Mouse (Mus musculus) hindbrain, embryonic 12.5 days (tissue): ENCODE measurements around the gene Gmnn. TPM values are rescaled to one million over a fixed set of nuclear protein-coding genes. Genes with fewer than 3 reads are reported as not detected.
A peak's percentile ranks its signal among the peaks of the same experiment; 100 is the strongest.

Source experiments
- ATAC-seq: fragments of 200-750 bp; cut with Nextera tagmentation; 2 replicates; pipeline ENCODE4 v1.8.0; 2017; ENCODE audit warnings: moderate TSS enrichment; ENCODE audit not compliant: low FRiP score
- H3K27ac ChIP-seq: fragments of 300-500 bp; sonication (generic); 2 replicates; pipeline ENCODE4 v1.5.1; 2016; ENCODE audit warnings: mild to moderate bottlenecking
- H3K27me3 ChIP-seq: fragments of 300-500 bp; sonication (generic); 2 replicates; pipeline ENCODE4 v1.6.1; 2016; ENCODE audit warnings: mild to moderate bottlenecking
- H3K36me3 ChIP-seq: fragments of 300-500 bp; sonication (generic); 2 replicates; pipeline ENCODE4 v1.6.1; 2016; ENCODE audit warnings: mild to moderate bottlenecking
- H3K4me1 ChIP-seq: fragments of 300-500 bp; sonication (generic); 2 replicates; pipeline ENCODE4 v1.6.1; 2016
- H3K4me2 ChIP-seq: fragments of 300-500 bp; sonication (generic); replicated peaks from 2 replicates; pipeline ENCODE4 v1.6.1; 2016; ENCODE audit warnings: mild to moderate bottlenecking
- H3K4me3 ChIP-seq: fragments of 300-500 bp; sonication (generic); 2 replicates; pipeline ENCODE4 v1.5.1; 2016; ENCODE audit warnings: mild to moderate bottlenecking
- H3K9ac ChIP-seq: fragments of 300-500 bp; sonication (generic); 2 replicates; pipeline ENCODE4 v1.6.1; 2016; ENCODE audit warnings: mild to moderate bottlenecking, moderate library complexity
- H3K9me3 ChIP-seq: fragments of 300-500 bp; sonication (generic); replicated peaks from 2 replicates; pipeline ENCODE4 v1.6.1; 2016; ENCODE audit warnings: mild to moderate bottlenecking
- WGBS: fragments of 180-500 bp; shearing (Covaris S2); methylation state at CpG from one replicate; pipeline ENCODE4 v1.1.7; 2016; 5-methylcytosine and 5-hydroxymethylcytosine counted together
- polyA plus RNA-seq: library from polyadenylated mRNA; unstranded; fragments of >200 nt; fragmentation: Nextera tagmentation; extraction: Ambion mirVana; gene quantifications from 2 replicates; pipeline ENCODE4 v1.2.1, GENCODE M21; 2016

The Gmnn gene
- 67.6 and 76.3 TPM in 2 replicates for polyA plus RNA-seq

DNA sequence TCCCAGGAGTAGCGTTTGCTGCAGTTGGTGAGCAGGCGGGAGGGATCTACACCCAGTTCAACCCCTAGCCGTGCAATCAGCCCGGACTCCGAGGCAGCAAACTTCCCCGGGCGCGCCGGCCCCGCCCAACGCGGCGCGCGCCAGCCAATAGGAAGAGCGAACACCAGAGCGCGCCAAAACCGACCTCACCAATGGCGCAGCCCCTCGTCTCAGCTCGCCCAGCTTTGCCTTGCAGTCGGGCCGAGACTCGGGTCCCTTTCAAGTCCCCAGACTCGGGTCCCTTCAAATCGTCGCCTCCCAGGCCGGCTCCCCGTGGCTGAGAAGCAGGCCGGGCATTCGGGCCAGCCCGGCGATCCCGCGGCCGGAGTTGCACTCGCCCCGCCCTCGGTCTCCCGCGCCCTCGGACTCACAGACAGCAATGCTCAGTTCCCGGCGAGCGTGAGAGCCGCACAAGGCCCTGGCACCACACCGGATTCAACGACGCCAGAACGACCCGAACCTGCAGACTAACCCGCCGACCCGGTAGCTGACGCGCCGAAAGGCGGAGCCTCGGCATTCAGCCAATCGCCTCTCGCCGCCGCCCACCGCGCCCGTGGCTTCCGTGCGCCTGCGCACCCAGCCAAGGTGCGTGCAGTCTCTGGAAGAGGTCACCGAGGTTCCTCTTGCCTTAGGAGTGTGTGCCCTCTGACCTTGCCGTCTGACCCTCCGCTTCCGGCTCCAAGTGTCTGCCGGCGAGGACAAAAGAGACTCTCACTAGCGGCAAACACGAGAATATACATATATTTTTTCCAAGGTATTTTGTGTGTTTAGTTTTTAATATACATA is at the start of gene Gmnn:
Gene Gmnn, minus strand, starts transcription at position 521 of the 825 bp plus-strand sequence.
- WGBS, result under 1% methylated on average over 79 of the region's 79 CpGs
- Histone ChIP-seq H3K4me1 (peaks cover 10% of the 10 kb centered on the region), H3K27ac (peak within 1 kb of the TSS; percentile 81), H3K9ac (peak within 1 kb of the TSS; percentile 69), H3K36me3 (0 out of 2 replicates have a peak, but pooled peaks cover 6% of the 10 kb centered on the region), H3K4me3 (peak within 1 kb of the TSS; percentile 97), H3K9me3 (no peaks in the 10 kb centered on the region), H3K4me2 (peak within 1 kb of the TSS; percentile 72), H3K27me3 (no peaks in the 10 kb centered on the region)
- peak; percentile 99 for ATAC-seq

DNA sequence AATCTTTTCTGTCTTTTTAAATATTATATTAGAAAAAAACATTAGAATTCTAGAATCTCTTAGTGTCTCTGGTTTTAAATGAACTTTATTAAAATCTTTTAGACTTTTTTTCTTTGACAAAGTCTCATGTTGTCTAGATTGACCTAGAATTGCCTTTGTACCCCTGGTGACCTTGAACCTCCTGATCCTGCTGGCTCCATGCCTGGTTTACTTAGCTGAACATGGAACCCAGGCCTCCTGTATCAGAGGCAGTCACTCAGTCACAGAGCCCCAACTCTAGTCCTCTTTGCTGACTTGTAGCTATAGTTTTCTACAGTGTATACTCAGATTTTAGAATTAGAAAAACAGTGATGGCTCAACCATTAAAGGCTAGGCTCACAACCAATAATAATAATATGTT is 44.4 kb upstream of the Gmnn start:
- no peak for ATAC-seq
- peaks cover 48% of the 10 kb centered on the region for H3K36me3 ChIP-seq
- no peaks in the 10 kb centered on the region for H3K9me3 ChIP-seq
- H3K4me2 ChIP-seq, result no peak overlapping the region
- no peaks in the 10 kb centered on the region for H3K27me3 ChIP-seq
- peaks cover 19% of the 10 kb centered on the region for H3K4me1 ChIP-seq
- no peak overlapping the region for H3K9ac ChIP-seq
- H3K27ac ChIP-seq, result no peak overlapping the region
- H3K4me3 ChIP-seq, result no peak overlapping the region

DNA sequence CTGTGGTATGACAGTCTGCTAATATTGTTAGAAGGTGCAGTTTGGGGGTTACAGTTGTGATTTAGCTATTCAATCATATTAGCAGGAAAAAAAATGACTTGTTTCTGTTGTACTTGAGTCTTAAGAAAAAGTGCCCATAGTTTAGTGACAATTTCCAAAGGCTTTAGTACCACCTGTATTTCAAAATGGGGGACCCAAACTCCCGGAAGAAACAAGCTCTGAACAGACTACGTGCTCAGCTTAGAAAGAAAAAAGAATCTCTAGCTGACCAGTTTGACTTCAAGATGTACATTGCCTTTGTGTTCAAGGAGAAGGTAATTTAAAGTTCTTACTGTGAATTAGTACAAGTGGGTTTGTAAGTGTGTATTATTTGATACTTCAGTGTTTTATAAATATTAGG is 41.5 kb upstream of the Gmnn start:
- peak overlapping the region; percentile 97 for H3K4me3 ChIP-seq
- H3K27ac ChIP-seq, result no peak overlapping the region
- 39% methylated on average over 2 of the region's 2 CpGs for WGBS
- H3K9me3 ChIP-seq, result no peaks in the 10 kb centered on the region
- peaks cover 23% of the 10 kb centered on the region; the same call in 1 of the 2 replicates for H3K36me3 ChIP-seq
- H3K4me2 ChIP-seq, result peak overlapping the region; percentile 73
- H3K27me3 ChIP-seq, result no peaks in the 10 kb centered on the region
- no peak for ATAC-seq
- peak overlapping the region; percentile 97 for H3K9ac ChIP-seq
- H3K4me1 ChIP-seq, result peaks cover 19% of the 10 kb centered on the region

DNA sequence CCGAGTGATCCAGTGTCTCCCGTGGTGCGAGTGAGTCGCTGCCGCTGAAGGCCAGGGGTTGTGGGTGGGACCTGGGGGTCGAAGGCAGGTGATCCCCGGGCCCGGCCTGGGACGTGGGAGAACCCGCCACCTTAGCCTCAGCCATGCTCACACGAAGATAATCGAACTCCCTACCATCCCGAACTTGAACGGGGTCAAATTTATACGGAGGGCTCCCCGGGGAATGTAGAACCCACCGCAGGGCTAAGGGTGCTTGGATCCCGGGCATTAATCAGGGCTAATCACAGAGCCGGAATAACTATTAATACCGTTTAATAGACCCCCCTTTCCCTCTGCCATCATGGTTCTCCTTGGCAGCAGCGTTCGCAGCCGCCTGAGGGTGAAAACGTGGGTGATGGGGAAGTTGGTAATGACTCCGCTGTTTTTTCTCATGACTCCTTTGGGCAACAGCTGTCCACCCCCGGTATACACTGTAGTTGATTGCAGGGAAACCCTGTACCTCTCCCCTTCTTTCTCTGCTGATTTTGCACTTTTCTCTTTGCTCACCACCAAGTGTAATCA is 40.5 kb upstream of the Gmnn start:
- H3K4me3 ChIP-seq, result peak overlapping the region; percentile 97
- 0 out of 2 replicates have a peak, but pooled peaks cover 13% of the 10 kb centered on the region for H3K36me3 ChIP-seq
- H3K9ac ChIP-seq, result peak overlapping the region; percentile 97
- no peaks in the 10 kb centered on the region for H3K9me3 ChIP-seq
- peaks cover 19% of the 10 kb centered on the region for H3K4me1 ChIP-seq
- peak; percentile 9; the same call in 1 of the 2 replicates for ATAC-seq
- no peaks in the 10 kb centered on the region for H3K27me3 ChIP-seq
- under 1% methylated on average over 26 of the region's 26 CpGs for WGBS
- no peak overlapping the region; the same call in 1 of the 2 replicates for H3K27ac ChIP-seq
- H3K4me2 ChIP-seq, result peak overlapping the region; percentile 73

DNA sequence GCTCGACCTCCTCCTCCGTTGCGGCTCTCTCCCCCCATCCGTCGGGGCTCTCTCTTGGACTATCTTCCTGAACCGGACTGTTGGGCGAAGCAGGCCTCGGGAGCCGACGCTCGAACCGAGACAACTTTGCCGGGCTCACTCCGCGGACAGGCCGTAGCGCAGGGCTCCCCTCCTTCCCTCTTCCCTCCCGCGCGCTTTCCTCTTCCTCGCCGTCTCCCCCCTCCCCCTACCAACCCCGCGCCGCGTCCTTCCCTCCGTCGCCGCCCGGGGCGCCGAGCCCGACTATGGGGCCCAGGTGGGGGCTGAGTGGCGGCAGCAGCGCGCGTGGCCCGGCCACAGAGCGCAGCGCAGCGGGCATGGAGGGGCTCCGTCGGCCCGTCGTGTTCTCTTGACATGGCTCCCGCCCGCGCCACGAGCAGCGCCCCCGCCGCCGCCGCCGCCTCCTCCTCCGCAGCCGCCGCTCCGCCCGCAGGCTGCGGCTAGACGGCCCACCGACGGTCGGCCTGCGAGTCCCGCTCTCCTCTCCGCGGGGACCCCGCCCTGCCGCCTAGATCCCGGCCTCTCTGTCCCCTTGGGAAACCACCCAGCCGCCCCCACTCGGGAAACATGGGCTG is 39.7 kb upstream of the Gmnn start, which contains the start of gene BC005537:
Gene BC005537, plus strand, starts transcription at position 350 of the 614 bp plus-strand sequence.
- peaks cover 19% of the 10 kb centered on the region for H3K4me1 ChIP-seq
- H3K27me3 ChIP-seq, result no peaks in the 10 kb centered on the region
- H3K4me2 ChIP-seq, result peak within 1 kb of the TSS; percentile 73
- no peaks in the 10 kb centered on the region for H3K9me3 ChIP-seq
- H3K4me3 ChIP-seq, result peak within 1 kb of the TSS; percentile 97
- 0 out of 2 replicates have a peak, but pooled peaks cover 11% of the 10 kb centered on the region for H3K36me3 ChIP-seq
- under 1% methylated on average over 53 of the region's 74 CpGs for WGBS
- peak within 1 kb of the TSS; percentile 97 for H3K9ac ChIP-seq
- H3K27ac ChIP-seq, result peak within 1 kb of the TSS; percentile 97
- peak; percentile 68; the same call in 1 of the 2 replicates for ATAC-seq

DNA sequence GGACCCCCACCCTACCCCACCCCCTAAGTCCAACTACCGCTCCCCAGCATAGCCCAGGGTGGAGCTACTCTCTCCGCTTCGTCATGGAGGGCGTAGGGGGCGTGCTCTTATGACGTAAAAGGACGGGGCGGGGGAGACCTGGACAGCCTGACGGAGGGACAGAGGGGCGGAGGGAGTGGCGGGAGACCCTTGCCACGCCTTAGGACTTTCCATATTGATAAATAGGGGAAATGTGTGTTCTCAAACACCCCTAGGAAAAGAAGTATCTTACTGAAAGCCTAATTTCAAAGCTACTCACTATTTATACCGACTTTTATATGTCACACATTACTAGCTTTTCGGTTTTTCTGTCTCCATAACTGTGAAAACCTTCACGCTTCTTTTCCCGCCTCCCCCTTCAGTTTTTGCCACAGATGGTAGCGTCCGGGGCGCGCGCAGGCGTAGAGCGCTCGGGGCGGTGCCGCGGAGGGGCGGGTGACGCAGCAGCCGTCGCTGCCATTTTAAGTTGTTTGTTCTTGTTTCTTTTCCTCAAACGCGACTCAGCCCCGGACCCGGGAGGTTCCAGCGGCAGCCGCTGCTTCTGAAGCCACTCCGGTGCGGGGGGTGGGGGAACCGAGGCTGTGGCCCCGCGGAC is 39.1 kb upstream of the Gmnn start:
- under 1% methylated on average over 42 of the region's 42 CpGs for WGBS
- Histone ChIP-seq H3K4me1 (peaks cover 19% of the 10 kb centered on the region), H3K4me2 (peak overlapping the region; percentile 73), H3K9ac (peak overlapping the region; percentile 97), H3K27me3 (no peaks in the 10 kb centered on the region), H3K36me3 (0 out of 2 replicates have a peak, but pooled peaks cover 9% of the 10 kb centered on the region), H3K4me3 (peak overlapping the region; percentile 97), H3K9me3 (no peaks in the 10 kb centered on the region), H3K27ac (peak overlapping the region; percentile 97)
- peak; percentile 97 for ATAC-seq

DNA sequence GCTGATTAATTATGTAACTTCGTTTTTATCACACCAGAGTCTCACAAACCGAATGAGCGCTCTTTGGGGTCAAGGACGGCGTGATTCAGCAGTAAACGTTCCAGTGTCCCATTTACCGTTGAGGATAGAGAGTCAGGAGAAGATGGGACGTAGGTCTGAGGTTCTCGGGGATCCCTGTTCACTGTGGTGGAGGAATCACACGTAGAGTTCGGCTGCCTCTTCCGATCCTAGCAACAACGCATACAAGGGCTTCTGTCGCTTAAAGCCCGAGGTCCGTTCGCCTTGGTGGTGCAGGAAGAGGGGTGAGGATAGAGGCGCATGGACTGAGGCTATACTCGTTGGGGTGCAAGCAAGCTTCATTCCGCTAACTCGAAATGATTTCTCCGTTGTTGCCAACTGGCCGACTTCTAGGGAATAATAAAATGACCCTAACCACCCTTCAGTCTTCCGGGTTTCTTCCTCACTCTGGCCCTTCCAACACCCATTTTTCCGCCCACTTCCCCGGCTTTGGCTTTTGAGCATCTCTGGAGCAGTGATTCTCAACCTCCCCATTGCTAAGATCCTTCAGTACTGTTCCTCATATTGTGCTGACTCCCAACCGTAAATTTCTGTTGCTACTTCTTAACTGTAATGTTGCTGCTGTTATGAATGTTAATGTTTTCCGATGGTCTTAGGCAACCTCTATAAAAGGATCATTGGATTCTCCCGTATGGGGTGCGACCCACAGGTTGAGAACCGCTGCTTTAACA is 38.4 kb upstream of the Gmnn start:
- Histone ChIP-seq H3K4me1 (peaks cover 19% of the 10 kb centered on the region), H3K27me3 (no peaks in the 10 kb centered on the region), H3K4me3 (peak overlapping the region; percentile 97), H3K4me2 (peak overlapping the region; percentile 73), H3K36me3 (0 out of 2 replicates have a peak, but pooled peaks cover 3% of the 10 kb centered on the region), H3K9me3 (no peaks in the 10 kb centered on the region), H3K9ac (peak overlapping the region; percentile 58), H3K27ac (peak overlapping the region; percentile 97)
- 1% methylated on average over 31 of the region's 31 CpGs for WGBS
- peak; percentile 17 for ATAC-seq

DNA sequence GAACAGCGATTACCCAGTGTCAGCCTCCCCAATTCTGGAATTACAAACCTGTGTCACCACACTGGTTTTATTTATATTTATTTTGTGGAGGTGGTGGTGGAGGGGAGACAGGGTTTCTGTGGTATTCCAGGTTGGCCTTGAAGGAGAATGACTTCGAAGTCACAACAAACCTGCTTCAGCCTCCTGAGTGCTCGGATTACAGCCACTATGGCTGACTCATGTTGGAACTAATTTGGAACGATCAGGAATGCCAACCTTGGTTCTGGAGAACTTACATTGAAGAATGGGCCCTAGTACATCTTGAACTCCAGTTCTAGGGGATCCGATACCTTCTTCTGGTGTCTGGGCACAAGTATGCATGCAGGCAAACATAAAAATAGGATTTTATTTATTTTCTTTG is 37.7 kb upstream of the Gmnn start:
- 71% methylated on average over 5 of the region's 5 CpGs for WGBS
- Histone ChIP-seq H3K36me3 (no peaks in the 10 kb centered on the region), H3K27ac (no peak overlapping the region), H3K9ac (no peak overlapping the region), H3K9me3 (no peaks in the 10 kb centered on the region), H3K4me3 (peak overlapping the region; percentile 97; the same call in 1 of the 2 replicates), H3K4me1 (peaks cover 15% of the 10 kb centered on the region), H3K4me2 (peak overlapping the region; percentile 73), H3K27me3 (no peaks in the 10 kb centered on the region)
- ATAC-seq, result no peak

DNA sequence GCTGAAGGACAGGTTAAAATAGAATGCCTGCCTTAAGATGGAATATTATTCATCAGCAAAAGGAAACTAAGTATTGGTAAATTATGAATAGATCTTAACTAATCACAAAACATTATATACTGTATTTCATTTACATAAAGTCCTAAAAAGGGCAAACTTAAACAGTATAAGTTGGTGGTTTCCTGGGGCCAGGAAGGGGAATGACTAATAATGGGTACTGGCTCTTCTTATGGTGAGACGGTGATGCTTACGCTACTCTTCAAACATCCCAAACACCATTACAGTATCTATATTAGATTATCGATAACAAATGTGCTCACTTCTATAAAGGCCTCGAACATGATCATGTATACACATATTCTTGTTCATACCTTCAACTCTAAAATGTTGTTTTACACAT is 37.0 kb upstream of the Gmnn start:
- 97% methylated on average over 4 of the region's 4 CpGs for WGBS
- H3K9ac ChIP-seq, result no peak overlapping the region
- H3K9me3 ChIP-seq, result no peaks in the 10 kb centered on the region
- no peaks in the 10 kb centered on the region for H3K36me3 ChIP-seq
- H3K4me1 ChIP-seq, result peaks cover 10% of the 10 kb centered on the region
- H3K27ac ChIP-seq, result no peak overlapping the region
- H3K4me2 ChIP-seq, result no peak overlapping the region
- no peak for ATAC-seq
- no peak overlapping the region for H3K4me3 ChIP-seq
- H3K27me3 ChIP-seq, result no peaks in the 10 kb centered on the region

DNA sequence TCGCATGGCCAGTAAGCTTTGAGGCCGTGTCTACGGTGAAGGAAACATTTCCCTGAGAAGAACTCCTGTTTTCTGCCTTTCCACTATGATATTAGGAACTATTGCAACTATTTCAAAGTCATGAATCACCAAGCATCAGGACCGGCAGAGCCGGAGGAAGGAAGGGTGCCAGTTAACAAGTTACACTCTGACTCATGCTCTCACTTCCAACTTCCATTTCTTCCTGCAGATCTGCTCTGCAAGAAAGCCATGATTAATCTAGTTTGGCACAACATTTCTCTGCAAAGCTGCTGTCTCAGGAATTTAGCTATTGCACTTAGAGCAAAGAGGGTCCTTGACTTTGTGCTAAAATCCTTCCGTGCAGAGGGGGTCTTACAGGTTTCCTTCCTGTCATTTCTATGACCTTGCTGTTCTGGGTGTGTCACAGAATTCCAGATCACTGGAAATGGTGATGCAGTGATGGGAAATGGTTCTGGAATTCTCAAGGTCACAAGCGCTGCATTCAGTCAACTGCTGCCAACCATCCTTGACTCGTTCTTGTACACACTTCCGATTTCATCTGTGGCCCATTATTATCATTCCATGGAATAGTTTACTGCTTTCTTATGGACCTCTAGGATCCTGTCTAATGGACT is 30.8 kb upstream of the Gmnn start:
- ATAC-seq, result no peak
- WGBS, result 91% methylated on average over 9 of the region's 9 CpGs

DNA sequence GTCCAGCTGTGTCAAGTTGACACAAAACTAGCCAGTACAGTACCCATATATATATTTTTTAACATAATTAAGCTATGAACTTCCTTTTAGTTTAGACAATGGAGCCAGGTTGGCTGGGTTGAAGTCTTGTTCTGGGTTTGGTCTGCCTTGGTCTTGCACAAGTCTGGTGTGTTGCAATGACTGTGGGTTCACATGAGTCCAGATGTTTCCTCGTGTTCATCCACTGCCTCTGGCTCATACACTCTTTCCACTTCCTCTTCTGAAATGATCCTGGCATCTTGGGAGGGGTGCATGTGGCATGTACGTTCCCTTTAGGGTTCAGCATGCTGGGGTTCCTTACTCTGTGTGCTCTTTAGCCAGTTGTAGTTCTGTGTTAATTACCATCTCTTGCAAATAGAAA is 29.6 kb upstream of the Gmnn start:
- Histone ChIP-seq H3K27ac (no peak overlapping the region), H3K9ac (no peak overlapping the region), H3K9me3 (no peaks in the 10 kb centered on the region), H3K27me3 (no peaks in the 10 kb centered on the region), H3K4me2 (no peak overlapping the region), H3K4me3 (no peak overlapping the region), H3K4me1 (no peaks in the 10 kb centered on the region), H3K36me3 (no peaks in the 10 kb centered on the region)
- ATAC-seq, result no peak
- WGBS, result 74% methylated on average over 2 of the region's 2 CpGs

More for the DNA sequence above, 30.8 kb upstream of the Gmnn start:
- no peak overlapping the region for H3K4me3 ChIP-seq
- no peaks in the 10 kb centered on the region for H3K36me3 ChIP-seq
- no peak overlapping the region for H3K9ac ChIP-seq
- H3K4me1 ChIP-seq, result no peaks in the 10 kb centered on the region
- no peaks in the 10 kb centered on the region for H3K9me3 ChIP-seq
- no peaks in the 10 kb centered on the region for H3K27me3 ChIP-seq
- no peak overlapping the region for H3K27ac ChIP-seq
- H3K4me2 ChIP-seq, result no peak overlapping the region
